Mouse (Mus musculus): ENCODE data around the gene Zswim3.

- TF ChIP-seq CTCF (IDR thresholded peaks at IDR 0.05): peak; percentile 64
- no peak for TF ChIP-seq EP300 (IDR thresholded peaks at IDR 0.05)
These were observed 62.7 kb downstream of the Zswim3 start for GRCm38 (mm10) chr2:164867566-164867965.
